Mouse (Mus musculus) CD8-positive naive resting alpha-beta T cell, adult 2 months (primary cell): Measurements from ENCODE around the gene Tvp23a.

ENCODE experiments used
- DNase-seq, 2 experiments: peaks; one replicate each; pipeline ENCODE4 v3.0.0; 2022; ENCODE audit warnings: low read depth in 2 of 2, low spot score in 2 of 2

Tvp23a gene

DNA sequence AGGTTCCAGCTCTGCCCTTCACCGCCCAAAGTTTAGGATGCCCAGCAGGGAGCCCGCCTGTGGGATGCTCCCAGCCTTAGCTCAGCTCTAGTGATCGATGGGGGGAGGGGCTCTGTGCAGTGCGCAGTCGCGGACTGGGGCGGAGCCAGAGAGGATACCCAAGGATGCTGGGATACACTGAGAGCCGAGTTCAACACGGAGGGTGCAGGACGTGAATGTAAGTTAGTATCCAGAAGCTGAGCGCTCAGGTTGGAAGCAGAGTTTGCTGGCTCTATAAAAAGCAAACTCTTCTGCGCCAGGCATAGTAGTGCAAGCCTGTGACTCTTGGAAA, at the start of gene Tvp23a:
Tvp23a (minus strand) TSS at position 99 of the 331 bp plus-strand sequence.
- DNase-seq: no peak

DNA sequence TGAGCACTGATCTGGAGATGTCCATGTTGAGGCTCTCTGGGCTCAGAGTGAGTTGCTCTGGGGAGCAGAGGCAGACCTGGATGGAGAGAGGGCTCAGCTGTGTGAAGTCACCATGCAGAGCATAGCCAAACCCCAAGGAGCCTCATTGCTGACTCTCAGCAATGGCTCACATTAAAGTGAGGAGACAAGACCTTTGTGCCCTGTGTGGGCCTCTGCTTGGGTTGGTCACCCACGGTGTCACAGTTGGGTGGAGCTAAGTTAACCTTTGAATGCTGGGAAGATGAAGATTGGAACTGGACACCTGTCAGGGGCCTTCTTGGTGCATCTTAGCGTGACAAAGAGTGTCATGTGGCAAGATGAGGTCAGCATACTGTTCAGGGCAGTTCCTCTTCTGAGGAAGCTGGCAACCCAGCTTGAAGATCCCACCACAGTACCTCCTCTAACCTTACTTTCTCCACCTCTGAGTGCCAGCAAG, 48.7 kb upstream of the Tvp23a start:
- no peak for DNase-seq

DNA sequence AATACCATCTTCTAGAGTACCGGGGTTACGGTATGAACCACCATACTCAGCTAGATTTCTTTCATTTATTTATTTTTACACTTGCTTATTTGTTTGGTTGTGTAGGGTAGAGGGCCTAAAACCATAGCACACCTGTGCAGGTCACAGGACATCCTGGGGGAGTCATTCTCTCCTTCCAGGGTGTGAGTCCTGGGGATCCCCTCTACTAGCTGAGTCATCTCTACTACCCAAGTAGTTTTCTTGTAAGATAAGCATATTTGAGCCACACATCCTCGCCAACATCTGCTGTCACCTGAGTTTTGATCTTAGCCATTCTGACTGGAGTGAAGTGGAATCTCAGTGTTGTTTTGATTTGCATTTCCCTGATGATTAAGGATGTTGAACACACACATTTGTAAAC, 45.4 kb upstream of the Tvp23a start:
- DNase-seq: no peak

DNA sequence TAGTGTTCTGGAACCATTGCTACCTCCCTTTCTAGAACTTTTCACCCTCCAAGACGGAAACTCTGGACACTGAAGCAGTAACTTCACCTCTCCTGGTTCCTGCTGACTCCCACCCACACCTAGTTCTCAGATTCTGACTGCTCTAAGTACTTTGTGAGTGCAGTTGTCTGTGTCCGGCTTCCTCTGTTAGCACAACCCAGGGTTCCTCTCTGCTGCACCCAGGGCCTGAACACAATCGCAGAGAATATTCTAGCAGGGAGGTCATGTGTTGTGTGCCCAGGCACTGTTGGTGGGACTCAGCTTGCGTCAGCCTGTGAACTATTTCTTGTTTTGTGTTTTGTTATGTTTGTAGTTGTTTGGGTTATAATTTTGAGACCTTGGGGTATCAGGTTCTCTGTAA, 44.6 kb upstream of the Tvp23a start:
- DNase-seq: no peak

DNA sequence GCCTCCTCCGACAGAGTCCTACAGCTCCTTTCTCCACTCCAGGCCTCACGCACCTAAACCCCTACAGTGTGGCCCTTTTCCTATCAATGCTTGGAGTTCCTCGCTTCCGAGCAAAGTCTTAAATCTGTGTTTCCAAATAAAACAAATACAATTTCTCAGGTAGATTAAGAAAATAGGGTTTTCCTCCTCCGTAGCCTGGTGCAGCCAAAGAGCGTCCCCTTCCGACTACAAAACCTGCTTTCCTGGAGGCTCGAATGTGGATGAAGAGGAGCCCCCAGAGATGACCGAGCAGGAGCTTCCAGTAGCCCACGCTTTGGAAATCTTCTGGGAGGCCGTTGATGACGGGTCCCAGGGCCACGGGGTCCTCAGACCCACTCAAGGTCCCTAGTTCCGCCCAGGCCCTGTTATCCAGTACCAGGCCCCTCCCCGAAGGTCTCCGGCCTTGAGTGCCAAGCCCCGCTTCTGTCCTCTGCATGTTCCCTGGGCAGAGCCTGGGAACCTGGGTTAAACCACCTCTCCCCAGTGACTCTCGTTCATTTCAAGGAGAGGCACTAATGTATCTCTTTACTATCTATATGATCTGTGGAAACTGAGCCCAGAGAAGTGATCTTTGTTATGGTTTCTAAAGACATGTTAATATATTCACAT, 43.5 kb upstream of the Tvp23a start:
- no peak for DNase-seq

DNA sequence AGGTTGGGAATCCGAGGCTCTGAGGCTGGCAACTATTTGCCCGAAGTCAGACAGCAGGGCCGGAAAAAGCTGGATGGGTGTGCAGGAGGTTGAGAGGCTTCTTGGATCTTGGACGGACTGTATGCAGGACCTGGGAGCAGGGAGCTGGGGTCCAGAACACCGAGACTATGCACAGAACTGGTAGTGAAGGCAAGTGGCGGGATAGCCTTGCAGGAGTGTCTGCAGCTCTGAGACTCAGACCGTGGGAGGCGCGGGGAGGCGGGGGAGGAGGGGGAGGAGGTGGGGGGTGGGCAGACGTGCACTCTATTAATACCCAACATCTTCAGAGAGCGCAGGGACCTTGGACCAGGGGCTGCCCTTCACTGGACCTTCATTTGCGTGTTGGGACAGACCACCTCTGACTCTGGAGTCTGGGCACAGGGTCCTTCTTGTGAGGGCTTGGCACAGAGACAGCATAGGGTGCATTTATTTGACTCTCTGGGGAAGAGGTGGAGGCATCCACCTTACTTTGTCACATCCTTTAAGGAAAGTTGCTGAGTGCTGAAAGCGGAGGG, 42.8 kb upstream of the Tvp23a start:
- DNase-seq: no peak

DNA sequence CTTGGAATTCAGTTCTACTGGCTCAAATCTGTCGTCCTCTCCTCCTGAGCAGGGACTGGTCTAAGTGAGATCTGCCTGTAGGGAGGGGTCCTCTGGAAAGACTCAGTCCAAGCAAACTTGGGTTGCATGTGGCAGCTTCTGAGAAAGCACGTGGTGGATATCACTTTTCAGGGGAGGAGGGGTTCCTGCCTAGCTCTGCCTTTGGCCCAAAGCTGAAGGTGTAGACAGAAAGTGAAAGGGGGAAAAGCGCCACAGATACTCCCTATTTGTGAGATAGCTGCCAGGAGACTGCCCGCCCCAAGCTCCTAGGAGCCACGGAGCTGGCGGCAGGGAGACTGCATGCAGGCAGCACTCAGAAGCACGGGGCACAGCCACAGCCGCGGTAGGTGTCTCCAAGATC, 42.3 kb upstream of the Tvp23a start:
- no peak for DNase-seq

DNA sequence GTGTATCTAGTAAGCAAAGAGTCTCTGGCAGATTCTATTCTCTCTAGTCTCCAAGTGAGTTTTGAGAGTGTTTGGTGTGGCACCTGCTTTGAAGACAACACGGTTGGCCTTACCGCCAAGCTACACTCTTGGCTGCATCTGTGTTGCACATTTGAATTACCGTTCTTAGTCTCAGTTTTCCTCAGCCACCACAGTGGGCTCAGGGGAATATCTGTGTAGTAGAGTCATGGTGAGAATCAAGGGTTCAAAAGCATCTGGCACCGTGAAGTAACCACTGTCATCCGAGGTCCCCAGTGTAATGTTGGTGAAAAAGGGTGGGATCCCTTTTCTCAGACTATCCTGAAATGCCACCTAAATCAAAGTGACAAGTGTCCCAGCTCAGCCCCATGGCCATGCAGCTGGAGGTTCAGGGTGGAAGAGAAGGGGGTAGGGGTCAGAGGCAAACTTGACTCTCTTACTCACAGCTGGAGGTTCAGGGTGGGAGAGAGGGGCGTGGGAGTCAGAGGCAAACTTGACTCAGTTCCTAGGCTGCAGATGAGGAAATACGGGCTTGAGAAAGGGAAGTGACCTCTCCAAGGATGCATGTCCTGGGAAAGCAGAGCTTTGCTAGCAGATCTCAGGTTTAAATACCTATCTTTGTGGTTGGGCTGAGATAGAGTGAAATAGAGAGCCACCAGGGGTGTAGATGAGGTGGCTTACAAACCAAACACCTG, 41.8 kb upstream of the Tvp23a start:
- DNase-seq: no peak

DNA sequence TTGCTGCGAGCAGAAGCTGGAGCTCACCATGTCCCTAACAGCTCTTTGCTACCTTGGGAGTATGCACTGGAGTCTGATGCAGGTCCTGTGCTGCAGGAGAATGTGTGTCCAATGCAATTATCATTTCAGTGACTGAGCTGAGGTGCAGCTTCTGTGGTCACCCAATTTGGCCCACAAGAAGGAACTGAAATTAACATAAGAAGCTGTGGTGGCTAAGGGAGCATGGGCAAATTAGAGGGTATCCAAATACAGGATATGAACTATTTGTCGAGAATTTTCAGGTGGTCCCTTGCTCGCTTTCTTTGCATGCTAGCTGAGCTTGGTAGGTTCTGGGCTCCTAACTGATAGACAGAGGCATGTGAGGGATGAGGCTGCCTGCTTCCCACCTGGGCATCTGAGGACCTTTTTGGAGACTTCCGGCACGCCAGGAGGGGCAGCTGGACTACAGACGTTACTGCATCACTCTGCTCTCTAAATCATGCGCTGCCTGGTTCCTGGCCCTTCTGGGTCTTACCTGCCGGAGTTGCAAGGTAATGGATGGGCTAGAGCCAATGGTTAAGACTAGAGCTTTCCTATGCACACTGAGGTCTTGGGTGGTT, 40.8 kb upstream of the Tvp23a start:
- no peak for DNase-seq

DNA sequence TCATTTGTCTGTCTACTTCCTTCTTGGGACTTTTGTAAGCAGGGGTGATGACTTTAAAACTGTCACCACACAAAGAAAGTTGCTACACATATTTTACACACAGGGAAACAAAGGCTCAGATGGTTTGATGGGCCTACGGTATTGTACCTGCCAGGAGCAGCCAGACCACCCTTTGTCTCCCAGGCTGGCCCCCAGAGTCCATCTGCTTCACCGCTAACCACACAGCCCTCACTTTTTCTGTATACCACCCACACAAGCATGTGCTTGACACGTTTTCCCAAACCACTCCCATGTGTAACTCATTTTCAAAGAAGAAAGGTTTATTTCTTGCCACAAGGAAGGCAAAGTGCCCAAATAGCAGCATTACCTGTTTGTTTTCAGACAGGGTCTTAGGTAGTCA, 39.8 kb upstream of the Tvp23a start:
- DNase-seq: no peak

DNA sequence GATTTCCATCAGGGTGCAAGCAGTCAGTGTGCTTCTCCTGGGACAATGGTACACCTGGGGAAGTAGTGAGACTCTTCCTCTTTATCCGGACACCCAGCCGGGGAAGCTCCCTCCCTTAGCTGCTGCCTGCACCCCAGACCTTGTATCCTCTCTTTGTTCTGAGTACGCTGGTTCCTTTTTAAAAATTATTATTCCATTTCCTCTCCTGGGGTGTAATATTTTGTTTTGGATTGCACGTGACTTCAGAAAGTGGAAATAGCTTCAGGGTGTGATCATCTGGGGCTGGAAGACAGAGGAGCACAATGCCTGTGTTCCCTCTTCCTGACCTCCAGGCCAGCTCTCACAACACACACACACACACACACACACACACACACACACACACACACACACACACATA, 35.2 kb upstream of the Tvp23a start:
- no peak for DNase-seq

DNA sequence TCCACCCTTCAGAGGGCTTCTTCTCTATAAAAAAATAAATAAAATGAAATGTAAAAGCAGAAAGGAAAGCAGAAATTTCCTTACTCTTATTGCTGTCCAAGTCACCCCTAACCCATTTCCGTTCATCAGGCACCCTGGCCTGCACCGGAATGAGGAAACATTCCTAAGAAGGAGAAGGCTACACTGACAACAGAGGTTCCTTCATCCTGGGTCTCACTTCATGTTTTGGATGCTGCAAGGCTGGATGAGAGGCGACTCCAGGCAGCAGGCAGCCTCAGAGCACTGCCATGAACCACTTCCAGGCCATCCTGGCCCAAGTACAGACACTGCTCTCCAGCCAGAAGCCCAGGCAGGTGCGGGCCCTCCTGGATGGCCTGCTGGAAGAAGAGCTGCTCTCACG, 32.7 kb upstream of the Tvp23a start, which contains the start of gene Ciita:
Ciita (plus strand) TSS at position 203 of the 400 bp plus-strand sequence.
- no peak for DNase-seq

DNA sequence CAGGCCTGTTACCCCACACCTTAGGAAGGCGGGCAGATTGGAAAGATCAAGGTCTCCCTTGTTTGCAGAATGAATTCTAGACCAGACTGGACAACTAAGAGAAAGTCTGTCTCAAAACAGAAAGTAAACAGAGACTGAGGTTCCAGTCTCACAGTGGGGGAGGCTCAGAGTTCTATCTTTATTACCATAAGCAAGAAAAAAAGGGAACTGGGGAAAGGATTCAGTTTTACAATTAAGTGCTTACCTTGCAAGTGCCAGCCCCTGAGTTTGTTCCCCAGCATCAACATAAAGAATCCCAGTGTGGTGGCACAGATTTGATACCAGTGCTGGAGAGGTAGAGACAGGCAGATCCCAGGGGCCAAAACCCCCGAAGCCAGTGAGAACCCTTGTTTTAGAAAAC, 28.8 kb upstream of the Tvp23a start:
- DNase-seq: no peak

DNA sequence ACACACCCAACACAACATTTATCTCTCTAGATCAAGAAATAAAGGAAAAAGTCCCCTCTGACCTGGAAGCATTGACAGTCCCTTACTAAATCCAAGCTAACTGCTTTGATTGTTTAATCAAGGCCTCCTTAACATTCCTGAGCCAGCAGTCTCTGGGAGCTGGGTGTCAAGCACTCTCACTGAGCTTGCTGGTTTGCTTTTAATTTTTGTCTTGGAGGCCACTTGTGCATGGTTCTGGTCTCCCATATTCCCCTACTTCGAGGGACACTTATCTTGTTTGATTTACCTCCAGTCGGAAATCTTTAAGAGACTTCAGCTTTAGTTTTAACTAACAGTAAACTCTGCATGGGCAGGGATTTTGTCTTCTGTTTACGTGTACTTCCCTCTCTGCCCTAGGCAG, 27.8 kb upstream of the Tvp23a start:
- no peak for DNase-seq

DNA sequence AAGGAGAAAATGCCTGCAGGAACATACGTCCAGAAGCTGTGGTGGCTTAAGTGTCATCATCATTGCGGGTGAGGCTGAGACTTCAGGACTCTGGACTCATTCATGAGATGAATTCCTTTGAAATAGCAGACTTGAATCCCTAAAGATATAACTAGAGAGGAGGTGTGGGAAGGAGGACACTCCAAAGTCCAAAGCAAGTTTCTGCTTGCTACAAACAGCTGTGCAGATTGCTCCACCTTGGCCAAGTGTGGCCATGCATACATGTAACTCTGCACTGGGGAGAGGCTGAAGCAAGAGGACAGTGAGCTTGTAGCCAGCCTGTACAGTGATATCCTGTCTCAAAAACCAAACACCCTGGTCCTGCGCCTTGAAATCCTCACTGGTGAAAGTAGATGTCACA, 24.8 kb upstream of the Tvp23a start:
- DNase-seq: no peak

DNA sequence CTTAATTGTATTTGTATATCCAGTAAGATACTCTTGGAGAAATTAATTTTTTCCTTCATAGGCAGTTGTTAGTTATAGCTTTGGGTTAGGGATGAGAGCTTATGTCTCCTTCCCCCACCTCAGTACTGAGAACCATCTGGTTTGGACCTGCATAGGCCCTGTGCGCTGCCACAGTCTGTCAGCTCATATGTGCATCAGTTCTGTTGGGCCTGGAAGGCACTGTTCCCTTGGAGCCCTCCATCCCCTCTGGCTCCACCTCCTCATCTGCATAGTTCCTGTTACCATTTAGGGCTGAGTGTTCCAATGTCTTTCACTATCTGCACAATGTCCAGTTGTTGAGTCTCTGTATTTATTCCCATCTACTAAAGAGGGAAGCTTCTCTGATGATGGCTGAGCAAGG, 21.0 kb upstream of the Tvp23a start:
- DNase-seq: no peak

DNA sequence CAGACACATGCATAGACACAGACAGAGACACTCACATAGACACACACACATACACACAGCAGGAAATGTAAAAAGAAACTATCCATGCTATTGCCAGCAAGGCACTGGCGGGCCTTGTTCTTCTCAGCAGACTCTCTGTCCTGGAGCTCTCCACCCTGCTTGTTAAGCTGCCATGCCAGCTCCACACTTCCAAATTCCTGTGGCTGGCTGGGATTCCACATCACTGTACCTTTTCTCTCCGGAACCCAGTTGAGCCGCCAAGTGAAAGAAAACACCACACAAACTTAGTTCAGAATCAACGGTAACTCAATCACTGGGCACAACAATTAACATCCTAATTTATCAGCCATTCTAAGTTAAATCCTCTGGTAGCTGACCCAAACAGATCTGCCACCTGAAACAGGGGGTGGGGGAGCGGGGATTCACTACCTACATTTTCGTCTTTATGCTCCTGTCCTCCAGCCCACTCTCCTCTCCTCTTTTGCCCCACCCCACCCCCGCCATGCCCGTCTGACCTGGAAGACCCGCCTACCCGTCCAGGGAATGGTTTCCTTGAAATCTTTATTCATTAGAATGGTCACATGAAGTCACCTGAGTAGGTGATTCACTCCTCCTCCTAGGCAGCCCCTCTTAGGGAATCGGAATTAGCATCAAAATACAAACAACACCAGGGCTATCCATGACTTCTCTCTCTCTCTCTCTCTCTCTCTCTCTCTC, 20.4 kb upstream of the Tvp23a start:
- no peak for DNase-seq

DNA sequence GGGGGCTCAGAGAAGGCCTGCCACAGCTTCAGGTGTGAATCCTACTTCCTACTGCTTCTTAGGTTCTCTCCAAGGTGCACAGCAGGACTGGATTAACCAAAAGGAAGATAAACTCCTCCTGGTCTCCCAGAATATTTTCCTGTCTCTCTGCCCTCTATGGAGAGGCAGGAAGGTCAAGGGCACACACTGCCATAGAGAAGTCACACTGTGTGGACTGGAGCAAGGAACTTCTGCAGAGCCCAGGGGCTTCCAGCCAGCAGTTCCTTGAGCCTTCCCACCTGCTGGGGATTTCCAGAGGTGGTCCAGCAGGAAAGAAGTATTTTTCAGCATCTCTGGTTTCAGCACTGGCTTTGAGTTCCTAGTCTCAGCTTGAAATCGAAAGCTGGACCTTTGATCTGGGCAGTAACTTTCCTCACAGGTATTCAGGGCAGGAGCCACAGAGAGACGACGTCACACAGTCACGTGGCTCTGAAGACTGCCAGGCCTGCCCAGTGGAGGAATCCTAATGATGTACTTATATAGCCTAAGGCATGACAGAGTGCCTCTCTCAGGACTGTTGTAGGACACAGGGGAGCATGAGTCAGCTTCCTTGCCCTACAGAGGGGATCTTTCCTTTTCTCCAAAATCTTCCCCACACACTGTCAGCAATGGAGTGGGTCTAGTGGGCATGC, 18.0 kb upstream of the Tvp23a start:
- no peak for DNase-seq

DNA sequence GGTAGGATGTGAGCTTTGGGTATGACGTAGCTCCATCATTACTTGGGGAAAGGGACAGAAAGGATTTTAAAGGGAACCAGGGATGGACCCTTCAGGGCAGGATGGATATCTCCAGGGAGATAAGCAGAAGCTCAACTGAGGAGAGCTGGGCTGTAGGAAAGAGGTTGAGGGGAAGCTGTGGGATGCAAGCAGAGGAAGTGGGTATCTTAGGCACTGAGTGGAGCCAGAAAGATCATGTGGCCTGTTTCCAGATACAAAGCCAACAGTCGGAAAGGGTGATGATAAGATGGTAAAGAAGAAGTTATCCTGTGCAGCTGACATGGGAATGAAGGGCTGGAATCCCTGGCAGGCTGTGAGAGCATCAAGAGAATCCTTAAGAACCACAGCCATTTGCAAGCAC, 14.0 kb upstream of the Tvp23a start:
- no peak for DNase-seq

DNA sequence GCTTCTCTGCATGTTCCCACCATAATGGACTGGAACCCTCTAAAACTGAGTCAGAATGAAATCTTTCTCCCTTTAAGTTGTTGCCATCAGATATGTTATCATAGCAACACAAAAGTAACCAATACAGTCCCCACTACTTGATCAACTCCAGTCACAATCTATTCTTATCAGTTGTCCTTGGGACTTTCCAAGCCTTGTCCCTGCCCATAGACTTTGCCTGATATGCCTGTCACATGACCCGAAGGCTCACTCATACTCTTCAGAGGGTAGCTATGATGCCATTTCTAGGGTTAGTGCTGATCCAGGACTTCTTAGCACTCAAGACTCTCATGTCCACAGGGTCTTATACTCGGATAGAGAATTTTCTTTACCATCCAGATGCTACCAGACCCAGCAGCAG, 13.0 kb upstream of the Tvp23a start:
- no peak for DNase-seq

DNA sequence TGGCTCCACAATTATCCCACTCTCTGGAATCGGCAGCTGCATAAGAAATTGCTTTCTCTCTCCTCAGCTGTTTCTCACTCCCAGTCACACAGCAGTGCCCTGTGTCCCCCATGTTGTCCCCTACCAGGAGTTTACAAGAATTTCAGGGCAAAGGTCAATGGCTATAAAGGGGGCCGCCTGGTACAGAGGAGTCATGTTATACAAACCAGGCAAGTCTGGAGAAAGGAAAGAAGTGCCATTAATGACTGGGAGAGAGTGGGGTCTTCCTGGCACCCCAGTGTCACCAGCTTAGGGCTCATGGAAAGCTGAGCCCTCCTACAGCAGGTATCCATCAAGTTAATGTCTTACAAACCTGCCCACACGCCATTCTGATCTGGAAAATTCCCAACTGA, 7.4 kb upstream of the Tvp23a start:
- DNase-seq: no peak
